Mouse (Mus musculus): ENCODE measurements around the gene Rdh11.

GRCm38 (mm10) chr12:79131178-79131675 lies 60.9 kb downstream of the Rdh11 start:
- TF ChIP-seq POLR2A (IDR thresholded peaks at IDR 0.05; ENCODE audit: insufficient read depth, low read depth, low read length) (no peak), CTCF (IDR thresholded peaks at IDR 0.05) (no peak), EP300 (IDR thresholded peaks at IDR 0.05; ENCODE audit: insufficient read depth, low read depth, low read length) (no peak)

Data from heart, adult 2 months (tissue).